Mouse (Mus musculus): ENCODE results near the gene Fam71b. TPM values are rescaled to one million over a fixed set of nuclear protein-coding genes. Genes with fewer than 3 reads are reported as not detected.
"Not testable (repeated sequence)": the region's sequence is repeated elsewhere in the genome, so short reads cannot be mapped to it uniquely, and the experiment has no call there.

The Fam71b gene
- total RNA-seq, 1 experiment from 2014 or later = not detected

DNA sequence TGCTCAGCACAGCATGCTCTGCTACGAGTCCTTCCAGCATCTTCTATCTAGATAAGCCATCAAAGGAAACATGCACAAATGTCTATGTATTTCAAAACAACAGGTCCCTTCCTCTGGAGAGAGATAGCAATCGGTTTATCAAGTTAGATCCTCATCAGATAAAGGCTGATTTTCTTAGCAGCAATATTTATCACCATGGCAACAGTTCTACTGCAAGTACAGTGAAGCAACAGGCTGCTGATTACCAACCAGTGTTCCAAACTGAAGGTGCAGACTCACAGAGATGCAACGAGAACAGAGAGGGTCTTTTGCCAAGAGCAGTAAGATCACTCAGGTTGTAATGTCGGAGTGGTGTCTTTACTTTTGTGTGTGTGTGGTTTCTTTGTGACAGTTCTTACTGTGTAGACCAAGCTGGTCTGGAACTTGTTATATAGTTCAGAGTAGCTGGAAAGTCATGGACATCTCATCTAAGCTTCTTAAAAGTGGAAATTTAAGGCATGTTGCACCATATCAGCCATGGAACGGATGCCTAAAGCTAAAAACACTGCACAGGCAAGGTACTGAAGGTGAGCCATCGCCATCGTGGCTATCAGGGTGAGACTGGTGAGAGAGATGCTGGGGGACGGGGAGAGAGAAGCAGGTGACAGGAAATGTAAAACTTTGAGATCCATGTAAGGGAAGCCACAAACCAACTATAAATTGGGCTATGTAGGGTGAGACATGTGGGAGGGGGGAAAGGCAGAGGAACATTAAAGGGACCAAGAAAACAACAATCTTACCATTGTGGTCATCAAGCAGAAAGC, 24.9 kb downstream of the Fam71b start:
- no peak for ATAC-seq (replicated peaks; ENCODE audit: low read depth, poor library complexity, severe bottlenecking)

DNA sequence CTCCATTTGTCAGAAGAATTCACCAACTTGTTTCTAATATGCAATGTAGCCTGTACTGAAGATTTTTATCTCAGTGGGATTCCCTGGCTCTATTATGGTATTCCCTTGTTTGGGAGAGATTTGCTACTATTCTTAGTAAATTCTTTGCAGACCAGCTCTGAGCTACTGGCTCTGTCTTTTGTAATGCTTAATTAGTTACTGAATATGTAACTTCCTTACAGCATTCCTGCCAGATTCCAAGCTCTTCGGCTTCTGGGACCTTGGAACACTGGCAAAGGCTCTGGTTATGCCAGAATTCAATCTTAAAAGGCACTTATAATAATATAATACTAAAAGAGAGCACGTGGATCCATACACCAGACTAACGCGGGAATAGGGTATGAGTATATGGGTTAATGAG, 31.8 kb downstream of the Fam71b start:
- not testable (repeated sequence) for ATAC-seq (replicated peaks; ENCODE audit: low read depth, poor library complexity, severe bottlenecking)

DNA sequence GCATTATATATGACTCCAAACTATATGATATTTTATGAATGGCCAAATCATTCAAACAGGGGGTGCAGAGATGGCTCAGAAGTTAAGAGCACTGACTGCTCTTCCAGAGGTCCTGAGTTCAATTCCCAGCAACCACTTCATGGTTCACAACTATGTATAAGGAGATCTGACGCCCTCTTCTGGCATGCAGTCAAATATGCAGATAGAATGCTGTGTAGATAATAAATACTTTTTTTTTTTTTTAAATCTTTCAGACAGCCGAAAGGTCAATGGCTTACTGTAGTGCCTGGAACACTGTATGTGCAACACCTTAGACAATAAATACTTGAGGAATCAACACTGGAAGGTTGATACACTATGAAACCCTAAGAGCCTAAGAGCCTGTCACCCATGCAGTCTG, 33.8 kb downstream of the Fam71b start:
- ATAC-seq (replicated peaks; ENCODE audit: low read depth, poor library complexity, severe bottlenecking) = no peak

DNA sequence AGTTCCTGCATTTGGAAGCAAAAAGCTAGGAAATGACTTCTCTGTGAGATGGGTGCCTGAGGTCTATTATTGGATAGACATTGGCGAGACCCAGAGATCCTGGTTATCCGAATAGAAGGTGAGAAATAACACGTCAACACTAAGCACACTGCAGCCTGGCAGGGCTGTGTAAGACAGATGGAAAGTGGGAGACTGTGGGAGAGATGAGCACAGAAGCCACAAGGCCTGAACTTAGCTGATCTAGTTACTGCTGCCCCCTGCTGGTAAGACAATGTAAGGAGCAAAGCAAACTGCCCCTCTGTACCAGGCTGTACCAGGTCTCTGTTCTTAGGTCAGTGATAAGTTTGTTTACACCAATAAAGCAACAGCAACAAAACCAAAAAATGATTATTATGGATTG, 34.8 kb downstream of the Fam71b start:
- peak; percentile 97 for ATAC-seq (replicated peaks; ENCODE audit: low read depth, poor library complexity, severe bottlenecking)

DNA sequence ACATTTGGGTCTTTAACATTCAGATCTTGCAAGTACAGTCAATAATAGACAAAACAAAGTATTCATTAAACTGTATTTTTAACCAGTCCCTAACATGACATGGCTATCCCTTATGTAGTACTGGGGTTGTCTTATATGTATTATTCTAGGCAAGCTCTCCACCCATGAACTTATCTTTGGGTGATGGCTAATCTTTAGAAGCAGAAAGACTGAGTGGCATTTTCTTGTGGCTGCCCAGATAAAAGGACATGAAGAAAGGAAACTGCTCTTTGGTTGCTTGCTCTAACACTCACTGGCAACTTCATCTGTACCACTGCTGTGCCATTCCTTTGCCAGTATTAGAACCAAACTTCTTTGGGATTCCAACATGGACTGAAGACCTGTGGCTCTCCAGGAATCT, 39.0 kb downstream of the Fam71b start:
- ATAC-seq (replicated peaks; ENCODE audit: low read depth, poor library complexity, severe bottlenecking) = no peak

DNA sequence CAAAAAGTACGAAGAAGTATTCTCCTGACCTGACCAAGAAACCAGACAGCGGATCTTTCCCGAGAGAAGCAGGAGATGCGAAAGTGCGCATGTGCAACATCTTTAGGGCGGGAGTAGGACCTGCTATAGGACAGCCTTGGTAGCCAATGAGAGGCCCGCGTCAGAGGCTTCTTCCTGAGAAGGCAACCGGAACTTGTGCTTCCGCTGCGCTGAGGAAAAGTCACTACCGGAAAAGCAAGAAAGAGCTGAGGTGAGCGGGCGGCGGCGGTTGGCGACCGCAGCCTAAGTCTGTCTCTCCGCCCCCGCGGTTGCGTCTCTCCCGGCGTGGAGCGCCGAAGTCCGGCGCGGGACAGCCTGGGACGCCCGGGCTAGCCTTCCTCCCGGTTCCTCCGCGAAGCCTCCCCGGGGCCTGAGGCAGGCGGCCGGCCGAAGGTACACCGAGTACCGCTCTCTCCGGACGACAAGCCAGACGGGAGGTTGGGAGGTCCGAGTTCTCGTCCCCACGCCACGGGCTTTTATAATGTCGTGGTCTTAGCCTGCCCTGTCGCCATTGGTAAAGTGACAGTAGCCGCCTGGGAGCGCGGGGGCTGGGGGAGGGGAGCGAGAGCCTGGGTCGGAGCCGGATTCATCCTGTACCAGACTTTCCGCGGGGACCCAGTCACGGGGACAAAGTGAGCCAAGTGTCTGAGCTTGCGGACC, 40.5 kb downstream of the Fam71b start, which contains the start of gene Med7:
Gene Med7 (plus strand): TSS at position 166 of the 699 bp plus-strand sequence.
- ATAC-seq (replicated peaks; ENCODE audit: low read depth, poor library complexity, severe bottlenecking) = peak; percentile 97

DNA sequence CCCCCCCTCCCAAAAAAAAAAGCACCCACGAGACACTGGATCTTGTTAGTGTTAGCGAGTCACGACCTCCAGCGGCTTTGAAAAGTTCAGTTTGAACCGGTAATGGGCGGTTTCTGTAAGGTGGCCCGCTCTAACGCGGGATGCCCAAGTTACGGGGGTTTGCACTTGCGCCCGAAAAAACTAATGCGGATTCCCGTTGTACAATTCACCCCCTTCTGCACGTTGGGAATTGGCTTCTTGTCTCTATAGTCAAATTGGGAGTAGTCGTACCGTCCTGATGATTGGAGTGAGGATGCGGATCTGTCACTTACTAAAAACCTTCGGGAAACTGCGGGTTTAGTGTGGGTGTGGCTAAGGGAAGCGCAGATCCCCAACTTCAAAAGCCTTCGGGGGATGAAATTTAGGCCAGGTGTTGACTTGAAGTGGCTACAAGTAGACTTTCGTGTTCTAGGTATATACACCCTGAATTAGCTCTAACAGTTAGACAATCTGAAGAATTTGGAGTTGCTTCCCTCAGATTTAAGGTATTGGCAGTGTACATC, 41.2 kb downstream of the Fam71b start:
- ATAC-seq (replicated peaks; ENCODE audit: low read depth, poor library complexity, severe bottlenecking) = peak; percentile 39

DNA sequence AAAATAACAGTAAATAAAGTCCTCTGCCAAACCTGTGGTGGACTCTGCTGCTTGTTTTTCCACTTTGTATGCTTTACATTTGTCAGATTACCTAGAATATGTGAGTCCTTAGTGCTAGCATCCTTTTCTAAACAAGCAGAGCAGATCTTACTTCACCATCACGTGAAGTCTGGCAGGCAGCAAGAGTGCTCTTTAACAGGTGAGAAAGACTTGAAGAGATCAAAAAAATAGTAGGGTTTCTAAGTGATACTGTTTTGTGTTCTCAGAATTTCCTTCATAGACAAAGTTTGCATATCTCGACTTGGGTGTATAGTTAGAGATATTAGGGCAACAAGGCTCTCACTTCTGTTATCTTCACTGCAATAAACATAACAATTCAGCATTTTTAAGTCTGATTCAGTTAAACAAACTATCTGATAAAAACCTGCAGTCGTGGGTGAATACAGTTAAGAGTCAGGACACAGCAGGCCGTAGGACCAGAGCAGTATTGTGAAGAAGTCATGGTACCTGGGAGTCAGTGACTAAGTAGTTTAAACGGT, 42.7 kb downstream of the Fam71b start:
- ATAC-seq (replicated peaks; ENCODE audit: low read depth, poor library complexity, severe bottlenecking) = no peak

DNA sequence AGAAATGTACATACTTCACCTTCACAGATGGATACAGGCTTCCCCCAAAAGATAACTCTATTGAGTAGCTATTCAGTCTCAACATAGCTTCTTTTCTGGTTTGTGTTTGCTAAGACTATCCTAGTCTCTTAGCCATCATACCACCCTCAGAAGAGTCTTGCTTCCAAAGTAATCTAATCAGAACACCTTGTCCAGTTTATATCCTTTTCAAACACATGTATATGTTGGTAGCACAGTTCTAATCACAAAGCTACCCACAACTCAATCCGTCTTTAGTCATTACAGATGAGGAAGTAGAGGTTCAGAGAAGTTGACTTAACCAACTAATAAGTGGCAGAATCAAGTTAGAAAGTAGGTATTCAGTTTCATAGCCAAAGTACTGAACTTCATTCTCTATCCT, 45.4 kb downstream of the Fam71b start:
- ATAC-seq (replicated peaks; ENCODE audit: low read depth, poor library complexity, severe bottlenecking) = peak; percentile 48

DNA sequence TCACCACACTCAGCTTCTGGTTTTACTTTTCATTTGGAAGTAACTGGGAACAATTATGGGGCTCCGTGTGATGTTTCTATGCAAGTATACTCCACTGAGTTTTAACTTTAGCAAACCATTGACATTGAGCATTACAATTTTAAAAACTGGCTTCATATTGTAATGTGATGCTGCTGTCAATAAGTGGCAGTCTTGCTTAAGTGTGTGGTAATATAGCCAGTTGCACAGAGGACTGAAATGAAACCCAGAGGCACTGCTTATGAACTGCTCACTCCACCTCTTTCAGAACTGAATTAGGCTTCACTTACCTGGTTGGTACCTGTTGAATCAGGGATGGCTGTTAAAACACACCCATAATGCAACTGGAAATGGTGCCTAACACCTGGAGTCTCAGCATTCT, 46.8 kb downstream of the Fam71b start:
- peak; percentile 37; the same call in 1 of the 2 replicates for ATAC-seq (replicated peaks; ENCODE audit: low read depth, poor library complexity, severe bottlenecking)

DNA sequence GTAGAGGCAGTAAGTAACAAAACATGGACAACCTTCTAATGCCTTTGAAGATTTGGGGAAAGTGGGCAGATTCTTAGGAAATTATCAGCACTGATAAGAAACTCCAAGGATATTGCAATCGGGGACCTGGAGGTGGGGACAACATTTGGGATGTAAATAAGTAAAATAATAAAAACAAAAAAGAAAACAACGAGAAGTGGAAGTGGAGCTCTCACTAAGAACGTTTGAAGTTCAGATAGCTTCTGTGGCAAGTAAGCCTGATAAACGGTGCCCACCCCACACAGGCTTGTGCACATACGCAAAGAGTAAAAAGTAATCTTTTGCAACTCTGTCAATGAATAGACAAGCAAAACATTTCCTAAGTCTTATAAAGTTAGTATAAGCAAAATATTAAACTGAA, 47.6 kb downstream of the Fam71b start:
- no peak for ATAC-seq (replicated peaks; ENCODE audit: low read depth, poor library complexity, severe bottlenecking)

DNA sequence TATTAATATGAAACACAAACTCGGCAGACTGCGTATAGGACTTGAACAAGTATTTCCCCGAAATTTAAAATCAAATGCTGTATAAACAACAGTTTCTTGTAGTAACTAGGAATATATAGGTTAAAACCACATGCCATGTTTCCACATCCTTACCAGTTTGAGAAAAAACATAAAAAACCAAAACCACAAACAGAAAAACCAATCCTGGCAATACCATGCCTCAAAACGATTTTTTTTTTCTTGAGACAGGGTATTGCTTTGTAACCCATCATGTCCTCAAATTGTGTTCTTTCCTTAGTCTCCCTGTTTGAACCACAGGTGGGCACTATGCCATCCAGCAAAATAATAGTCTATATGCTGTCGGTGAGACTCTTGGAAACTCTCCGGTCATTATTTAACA, 49.8 kb downstream of the Fam71b start:
- ATAC-seq (replicated peaks; ENCODE audit: low read depth, poor library complexity, severe bottlenecking) = no peak

DNA sequence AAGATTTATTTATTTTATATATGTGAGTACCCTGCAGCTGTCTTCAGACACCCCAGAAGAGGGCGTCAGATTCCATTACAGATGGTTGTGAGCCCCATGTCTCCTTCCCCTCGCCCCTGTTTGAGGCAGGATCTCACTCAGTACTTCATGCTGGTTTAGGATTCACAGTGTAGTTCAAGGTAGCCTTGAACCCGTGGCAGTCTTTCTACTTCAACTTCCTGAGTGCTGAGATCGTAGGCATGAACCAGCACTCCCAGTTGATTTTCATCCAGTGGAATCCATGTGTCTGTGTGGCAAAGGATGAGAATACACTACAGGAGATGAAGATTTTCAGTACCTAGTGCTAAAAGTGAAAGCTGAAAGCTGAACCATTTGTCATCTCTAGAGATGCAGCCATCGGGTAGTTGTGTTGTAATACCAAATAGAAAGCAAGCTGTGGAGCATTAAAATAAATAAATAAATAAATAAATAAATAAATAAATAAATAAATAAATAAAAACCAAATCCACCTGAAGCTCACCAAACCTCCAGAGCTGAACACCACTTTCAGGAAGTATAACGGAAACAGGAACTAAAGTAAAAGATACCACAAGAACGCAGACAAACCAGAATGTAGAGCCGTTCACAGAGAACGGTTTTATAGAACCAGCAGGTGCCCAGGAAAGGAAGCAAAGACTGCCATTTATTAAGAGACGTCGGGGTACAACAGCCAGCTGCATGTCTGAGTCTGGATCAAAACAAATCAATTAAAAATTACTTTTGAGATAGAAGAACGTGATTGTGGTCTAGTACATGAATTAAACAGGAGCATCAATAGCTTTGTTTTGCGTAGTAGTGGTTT, 51.5 kb downstream of the Fam71b start:
- peak; percentile 52 for ATAC-seq (replicated peaks; ENCODE audit: low read depth, poor library complexity, severe bottlenecking)

DNA sequence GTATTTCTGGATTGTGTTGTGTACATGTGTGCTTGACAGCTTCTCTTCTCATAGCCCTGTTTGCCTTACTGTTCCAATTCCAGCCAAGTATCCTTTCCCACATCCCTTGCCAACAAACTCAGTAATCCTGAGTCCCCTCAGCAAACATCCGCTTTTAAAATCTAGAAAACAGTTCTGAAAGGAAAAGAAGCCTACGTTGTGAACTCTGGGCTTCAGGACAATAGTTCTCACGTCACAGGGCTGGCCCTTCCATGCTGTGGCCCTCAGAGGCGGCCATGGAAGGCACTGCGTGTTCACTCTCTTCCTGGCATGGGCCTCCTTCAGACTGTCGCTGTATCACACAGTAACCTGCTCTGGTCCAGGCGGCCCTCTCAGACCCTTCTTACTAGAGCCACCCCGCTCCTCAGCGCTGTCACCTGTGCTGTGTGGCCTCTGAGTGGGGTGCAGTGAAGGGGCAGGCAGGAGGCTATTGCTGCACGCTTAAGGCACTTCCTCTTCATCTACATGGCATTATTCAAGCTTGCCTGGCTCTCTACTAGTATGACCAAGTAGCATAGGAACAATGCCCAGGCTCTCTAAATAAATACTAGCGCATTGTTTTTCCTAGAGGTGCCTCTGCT, 53.2 kb downstream of the Fam71b start:
- ATAC-seq (replicated peaks; ENCODE audit: low read depth, poor library complexity, severe bottlenecking) = peak; percentile 29; the same call in 1 of the 2 replicates

DNA sequence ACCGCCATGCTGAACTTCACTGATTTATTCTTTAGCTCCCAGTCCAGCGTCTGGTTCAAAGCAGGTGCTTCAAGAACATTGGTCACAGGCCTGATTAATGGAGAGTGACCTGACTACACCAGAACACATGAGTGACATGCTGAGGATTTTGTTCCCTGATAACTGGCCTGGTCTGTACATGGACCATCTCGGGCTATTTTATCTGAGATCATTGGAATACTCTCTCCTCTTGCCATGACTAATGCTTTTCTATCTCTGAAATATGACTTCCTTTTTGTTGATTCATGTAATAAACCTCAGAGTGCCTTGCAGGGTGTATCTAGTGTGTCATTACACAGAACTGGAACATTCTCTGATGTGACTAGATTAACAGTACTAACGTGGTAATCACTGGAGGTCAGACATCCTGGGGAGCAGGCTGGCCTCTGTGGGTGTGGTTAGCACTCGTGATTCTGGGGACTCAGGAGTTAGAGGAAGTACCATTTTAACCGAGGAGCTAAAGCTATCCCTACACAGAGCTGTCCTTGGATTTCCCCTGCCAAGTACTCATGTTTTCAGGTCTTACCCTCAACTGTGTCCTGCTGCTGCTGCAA, 58.2 kb downstream of the Fam71b start, which contains the start of gene Havcr2:
Gene Havcr2 (plus strand): TSS at position 483 of the 593 bp plus-strand sequence.
- ATAC-seq (replicated peaks; ENCODE audit: low read depth, poor library complexity, severe bottlenecking) = peak; percentile 96
